Mouse (Mus musculus) hindbrain, embryonic 16.5 days (tissue): ENCODE data around the gene Zfp472. TPM values are rescaled to one million over a fixed set of nuclear protein-coding genes. Genes with fewer than 3 reads are reported as not detected.

ENCODE experiments used
- ATAC-seq: fragments of 200-750 bp; cut with Nextera tagmentation; 2 replicates; pipeline ENCODE4 v1.8.0; 2017; ENCODE audit warnings: moderate TSS enrichment, moderate library complexity
- H3K27ac ChIP-seq: fragments of 300-500 bp; sonication (generic); 2 replicates; pipeline ENCODE4 v1.5.1; 2014; ENCODE audit warnings: low read depth, mild to moderate bottlenecking, control low read depth, low read length, moderate library complexity
- H3K27me3 ChIP-seq: fragments of 300-500 bp; sonication (generic); replicated peaks from 2 replicates; pipeline ENCODE4 v1.6.1; 2014; ENCODE audit warnings: low read length; ENCODE audit not compliant: control insufficient read depth, insufficient read depth
- H3K36me3 ChIP-seq: fragments of 300-500 bp; sonication (generic); 2 replicates; pipeline ENCODE4 v1.6.1; 2014; ENCODE audit warnings: mild to moderate bottlenecking, low read length, moderate library complexity, mixed read lengths; ENCODE audit not compliant: control insufficient read depth, insufficient read depth
- H3K4me1 ChIP-seq: fragments of 300-500 bp; sonication (generic); 2 replicates; pipeline ENCODE4 v1.6.1; 2014; ENCODE audit warnings: low read depth, low read length; ENCODE audit not compliant: control insufficient read depth, insufficient read depth
- H3K4me2 ChIP-seq: fragments of 300-500 bp; sonication (generic); 2 replicates; pipeline ENCODE4 v1.6.1; 2014; ENCODE audit warnings: mild to moderate bottlenecking, low read length, control low read depth, moderate library complexity
- H3K4me3 ChIP-seq: fragments of 300-500 bp; sonication (generic); 2 replicates; pipeline ENCODE4 v1.5.1; 2014; ENCODE audit warnings: mild to moderate bottlenecking, low read length, control low read depth, moderate library complexity
- H3K9ac ChIP-seq: fragments of 300-500 bp; sonication (generic); 2 replicates; pipeline ENCODE4 v1.6.1; 2014; ENCODE audit warnings: low read depth, mild to moderate bottlenecking, control low read depth, low read length, moderate library complexity
- H3K9me3 ChIP-seq: fragments of 300-500 bp; sonication (generic); 2 replicates; pipeline ENCODE4 v1.6.1; 2014; ENCODE audit warnings: mild to moderate bottlenecking, low read length, moderate library complexity; ENCODE audit not compliant: control insufficient read depth
- WGBS: fragments of 180-500 bp; shearing (Covaris S2); extraction: QIAGEN DNeasy Blood & Tissue Kit; methylation state at CpG from one replicate; pipeline ENCODE4 v1.1.7; 2014; 5-methylcytosine and 5-hydroxymethylcytosine counted together
- polyA plus RNA-seq: library from polyadenylated mRNA; unstranded; fragments of >200 nt; fragmentation: Nextera tagmentation; extraction: Ambion mirVana; gene quantifications from 2 replicates; pipeline ENCODE4 v1.2.1, GENCODE M21; 2015

The Zfp472 gene
- 6.5 and 6.9 TPM in 2 replicates for polyA plus RNA-seq

DNA sequence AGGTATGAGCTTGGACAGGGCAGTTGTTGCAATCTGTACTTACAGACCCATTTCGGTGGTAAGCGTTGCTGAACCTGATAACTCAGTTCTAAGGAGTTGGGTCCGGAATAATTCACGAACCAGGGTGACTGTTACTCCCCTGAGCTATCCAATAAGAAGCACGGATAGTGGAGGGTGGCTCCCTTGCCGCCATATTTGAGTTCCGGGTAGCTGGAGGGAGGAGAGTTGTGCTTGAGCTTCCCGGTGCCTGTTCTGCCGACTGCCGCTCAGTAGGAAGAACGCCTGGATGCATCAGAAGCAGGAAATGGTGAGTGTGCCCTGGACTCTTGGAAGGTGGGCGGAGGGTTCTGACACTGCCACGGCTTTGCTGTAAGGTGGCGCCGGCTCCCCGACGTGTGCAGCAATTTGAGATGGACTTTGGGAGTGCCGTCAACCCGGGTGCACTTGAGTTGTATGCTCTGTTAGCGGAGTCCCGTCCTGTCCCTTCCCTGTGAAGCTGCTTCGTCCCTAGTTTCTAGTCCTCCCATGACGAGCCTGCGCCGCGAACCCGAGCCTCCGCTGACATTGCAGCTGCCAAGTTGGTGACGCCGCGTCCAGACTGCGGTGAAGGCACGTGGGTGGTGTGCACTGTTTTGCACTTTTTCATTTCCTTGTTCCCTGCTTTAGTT lies at the start of gene Zfp472:
Zfp472 (plus strand) TSS at position 192 of the 668 bp plus-strand sequence.
- Histone ChIP-seq H3K27ac (peak within 1 kb of the TSS; percentile 78), H3K27me3 (no peaks in the 10 kb centered on the region), H3K4me1 (peaks cover 12% of the 10 kb centered on the region), H3K4me2 (peak within 1 kb of the TSS; percentile 95), H3K9ac (peak within 1 kb of the TSS; percentile 74), H3K36me3 (no peaks in the 10 kb centered on the region), H3K9me3 (no peaks in the 10 kb centered on the region), H3K4me3 (peak within 1 kb of the TSS; percentile 78)
- peak; percentile 100 for ATAC-seq
- under 1% methylated on average over 33 of the region's 33 CpGs for WGBS

DNA sequence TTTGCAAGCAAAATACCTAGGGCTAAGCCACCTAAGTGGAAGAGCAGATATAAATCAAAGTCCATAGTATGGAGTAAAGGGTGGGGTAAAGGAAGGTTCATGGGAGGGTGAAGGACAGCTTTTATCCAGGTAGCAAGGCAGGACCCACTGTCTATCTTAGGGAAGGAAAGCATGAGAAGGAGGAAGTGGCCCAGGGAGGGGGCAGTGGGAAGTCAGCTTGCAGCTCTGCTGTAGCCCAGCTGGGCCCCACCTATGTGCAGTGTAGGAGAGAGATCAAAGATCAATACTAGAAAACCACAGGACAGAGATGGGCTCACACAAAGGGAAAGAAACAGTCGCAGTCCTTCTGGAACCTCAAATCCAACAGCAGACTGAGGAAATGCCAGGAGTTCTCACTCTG lies 49.5 kb upstream of the Zfp472 start:
- no peak overlapping the region for H3K4me2 ChIP-seq
- no peaks in the 10 kb centered on the region; the same call in 1 of the 2 replicates for H3K27me3 ChIP-seq
- WGBS = 89% methylated on average over 1 of the region's 1 CpGs
- H3K27ac ChIP-seq = no peak overlapping the region
- H3K9ac ChIP-seq = no peak overlapping the region
- H3K36me3 ChIP-seq = no peaks in the 10 kb centered on the region
- H3K4me1 ChIP-seq = no peaks in the 10 kb centered on the region
- H3K9me3 ChIP-seq = no peaks in the 10 kb centered on the region
- no peak overlapping the region for H3K4me3 ChIP-seq
- ATAC-seq = no peak

- H3K4me1 ChIP-seq = no peaks in the 10 kb centered on the region
- 54% methylated on average over 2 of the region's 2 CpGs for WGBS
- no peaks in the 10 kb centered on the region for H3K27me3 ChIP-seq
- H3K9me3 ChIP-seq = peaks cover 3% of the 10 kb centered on the region; the same call in 1 of the 2 replicates
- H3K4me2 ChIP-seq = no peak within 1 kb of the TSS
- H3K36me3 ChIP-seq = no peaks in the 10 kb centered on the region
- no peak within 1 kb of the TSS for H3K9ac ChIP-seq
- no peak for ATAC-seq
- H3K4me3 ChIP-seq = no peak within 1 kb of the TSS
- no peak within 1 kb of the TSS for H3K27ac ChIP-seq
Measured at GRCm38 (mm10) chr17:32917131-32917530, 48.5 kb upstream of the Zfp472 start, which contains the start of gene Cyp4f14. Gene Cyp4f14, minus strand, starts transcription at chr17:32917342.

- no peak for ATAC-seq
- Histone ChIP-seq H3K4me1 (no peaks in the 10 kb centered on the region), H3K4me2 (no peak overlapping the region), H3K27ac (no peak overlapping the region), H3K4me3 (no peak overlapping the region), H3K9ac (no peak overlapping the region), H3K36me3 (no peaks in the 10 kb centered on the region), H3K9me3 (peaks cover 3% of the 10 kb centered on the region; the same call in 1 of the 2 replicates), H3K27me3 (no peaks in the 10 kb centered on the region)
- 91% methylated on average over 2 of the region's 2 CpGs for WGBS
Measured at GRCm38 (mm10) chr17:32919123-32919522, 46.5 kb upstream of the Zfp472 start.

- Histone ChIP-seq H3K36me3 (no peaks in the 10 kb centered on the region), H3K9ac (no peak overlapping the region), H3K9me3 (peaks cover 3% of the 10 kb centered on the region; the same call in 1 of the 2 replicates), H3K4me3 (no peak overlapping the region), H3K27me3 (no peaks in the 10 kb centered on the region), H3K4me2 (no peak overlapping the region), H3K27ac (no peak overlapping the region), H3K4me1 (peaks cover 3% of the 10 kb centered on the region; the same call in 1 of the 2 replicates)
- no peak for ATAC-seq
- WGBS = 92% methylated on average over 1 of the region's 1 CpGs
Measured at GRCm38 (mm10) chr17:32923681-32924080, 41.9 kb upstream of the Zfp472 start.

- Histone ChIP-seq H3K27ac (peak overlapping the region; percentile 70), H3K4me1 (peaks cover 3% of the 10 kb centered on the region; the same call in 1 of the 2 replicates), H3K9me3 (peaks cover 3% of the 10 kb centered on the region; the same call in 1 of the 2 replicates), H3K27me3 (no peaks in the 10 kb centered on the region), H3K4me2 (peak overlapping the region; percentile 88), H3K36me3 (no peaks in the 10 kb centered on the region), H3K4me3 (peak overlapping the region; percentile 55), H3K9ac (peak overlapping the region; percentile 79)
- 15% methylated on average over 32 of the region's 32 CpGs for WGBS
- ATAC-seq = peak; percentile 97
Measured at GRCm38 (mm10) chr17:32924658-32925312, 40.8 kb upstream of the Zfp472 start.

GRCm38 (mm10) chr17:32927803-32928202 lies 37.8 kb upstream of the Zfp472 start:
- 81% methylated on average over 5 of the region's 5 CpGs for WGBS
- ATAC-seq = no peak

DNA sequence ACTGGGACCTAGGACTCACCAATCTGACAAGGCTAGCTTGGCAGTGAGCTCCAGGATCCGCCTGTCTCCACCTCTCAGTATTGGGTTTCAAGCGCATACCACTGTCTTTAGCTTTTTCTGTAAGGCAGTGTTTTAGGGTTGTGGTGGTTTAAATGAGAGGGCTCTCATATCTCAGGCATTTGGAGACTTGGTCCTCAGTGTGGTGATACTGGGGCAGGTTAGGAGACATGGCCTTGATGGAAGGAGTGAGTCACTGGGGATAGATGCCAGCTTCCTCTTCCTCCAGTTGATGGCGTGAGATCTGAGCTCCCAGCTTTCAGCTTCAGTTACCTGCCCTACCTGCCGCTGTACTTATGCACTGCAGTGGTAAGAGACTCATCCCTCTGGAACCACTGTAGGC lies 25.8 kb upstream of the Zfp472 start:
- no peak overlapping the region for H3K9ac ChIP-seq
- ATAC-seq = no peak
- no peaks in the 10 kb centered on the region for H3K4me1 ChIP-seq
- no peak overlapping the region for H3K4me2 ChIP-seq
- no peaks in the 10 kb centered on the region for H3K9me3 ChIP-seq
- no peak overlapping the region for H3K4me3 ChIP-seq
- no peaks in the 10 kb centered on the region for H3K27me3 ChIP-seq
- no peak overlapping the region for H3K27ac ChIP-seq
- no peaks in the 10 kb centered on the region for H3K36me3 ChIP-seq
- WGBS = 80% methylated on average over 4 of the region's 4 CpGs

More at GRCm38 (mm10) chr17:32927803-32928202, 37.8 kb upstream of the Zfp472 start:
- no peak overlapping the region for H3K4me2 ChIP-seq
- no peaks in the 10 kb centered on the region for H3K36me3 ChIP-seq
- no peaks in the 10 kb centered on the region for H3K9me3 ChIP-seq
- no peak overlapping the region for H3K9ac ChIP-seq
- no peak overlapping the region for H3K27ac ChIP-seq
- no peak overlapping the region for H3K4me3 ChIP-seq
- peaks cover 3% of the 10 kb centered on the region; the same call in 1 of the 2 replicates for H3K4me1 ChIP-seq
- H3K27me3 ChIP-seq = no peaks in the 10 kb centered on the region

DNA sequence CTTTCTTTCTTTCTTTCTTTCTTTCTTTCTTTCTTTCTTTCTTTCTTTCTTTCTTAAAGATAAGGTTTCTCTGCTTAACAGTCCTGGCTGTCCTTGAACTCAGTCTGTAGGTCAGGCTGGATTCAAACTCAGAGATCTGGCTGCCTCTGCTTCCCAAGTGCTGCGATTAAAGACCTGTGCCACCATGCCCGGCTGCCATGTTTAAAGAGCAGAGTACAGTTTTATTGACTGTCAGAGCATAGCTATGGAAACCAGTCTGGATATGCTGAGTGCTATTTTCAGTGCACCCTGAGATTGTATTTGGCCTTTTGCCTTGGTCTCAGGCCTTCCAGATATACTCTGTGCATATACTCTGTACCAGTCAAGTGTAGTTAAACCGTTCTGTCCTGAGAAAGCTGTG lies 22.0 kb upstream of the Zfp472 start:
- Histone ChIP-seq H3K9me3 (no peaks in the 10 kb centered on the region), H3K27ac (no peak overlapping the region), H3K4me3 (no peak overlapping the region), H3K36me3 (no peaks in the 10 kb centered on the region), H3K4me2 (no peak overlapping the region), H3K9ac (no peak overlapping the region), H3K4me1 (peaks cover 6% of the 10 kb centered on the region), H3K27me3 (no peaks in the 10 kb centered on the region)
- no peak for ATAC-seq
- WGBS = 93% methylated on average over 3 of the region's 3 CpGs
